Mouse (Mus musculus): ENCODE results near the gene Sbk1.

DNA sequence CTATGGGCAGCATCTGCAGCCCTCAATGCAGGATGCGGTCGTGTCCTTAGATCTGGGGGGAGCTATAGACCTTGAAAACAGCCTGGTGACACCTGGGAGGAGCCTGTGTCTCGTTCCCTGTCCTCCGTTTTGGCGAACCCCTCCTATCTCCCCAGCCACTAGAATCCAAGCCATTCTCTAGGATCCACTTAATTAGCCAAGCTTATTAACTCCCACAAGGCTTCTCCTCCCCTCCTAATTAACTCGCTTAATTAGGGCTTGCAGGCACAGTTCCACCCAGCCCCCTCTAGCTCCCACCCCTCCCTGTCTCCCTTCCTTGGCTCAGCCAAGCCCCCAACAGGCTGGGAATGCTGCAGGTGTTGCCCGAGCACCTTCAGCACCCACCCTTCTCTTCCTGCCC lies 8.5 kb upstream of the Sbk1 start:
- TF ChIP-seq CTCF (IDR thresholded peaks at IDR 0.05; ENCODE audit: insufficient read depth, low read length) (no peak), POLR2A (IDR thresholded peaks at IDR 0.05; ENCODE audit: borderline replicate concordance, extremely low read depth, low read depth, low read length) (no peak)

Measured in lung, adult 2 months (tissue).